Mouse (Mus musculus) hindbrain, postnatal 0 days (tissue): ENCODE data around the gene Dlg2. TPM values are rescaled to one million over a fixed set of nuclear protein-coding genes. Genes with fewer than 3 reads are reported as not detected.

Experiments used
- ATAC-seq: fragments of 200-750 bp; cut with Nextera tagmentation; 2 replicates; pipeline ENCODE4 v1.8.0; 2017; ENCODE audit warnings: mild to moderate bottlenecking, moderate TSS enrichment, moderate library complexity
- DNase-seq: peaks from one replicate; pipeline ENCODE4 v3.0.0-alpha.2; 2015; ENCODE audit warnings: low spot score
- H3K27ac ChIP-seq: fragments of 300-500 bp; sonication (generic); 2 replicates; pipeline ENCODE4 v1.5.1; 2014; ENCODE audit warnings: mild to moderate bottlenecking
- H3K27me3 ChIP-seq: fragments of 300-500 bp; sonication (generic); 2 replicates; pipeline ENCODE4 v1.6.1; 2014; ENCODE audit warnings: low read length, mixed read lengths; ENCODE audit not compliant: insufficient read depth
- H3K36me3 ChIP-seq: fragments of 300-500 bp; sonication (generic); 2 replicates; pipeline ENCODE4 v1.6.1; 2014; ENCODE audit warnings: low read length, mixed read lengths; ENCODE audit not compliant: insufficient read depth
- H3K4me1 ChIP-seq: fragments of 300-500 bp; sonication (generic); 2 replicates; pipeline ENCODE4 v1.6.1; 2014; ENCODE audit warnings: antibody characterized with exemption, low read length, mixed read lengths; ENCODE audit not compliant: insufficient read depth
- H3K4me2 ChIP-seq: fragments of 300-500 bp; sonication (generic); 2 replicates; pipeline ENCODE4 v1.6.1; 2014; ENCODE audit warnings: low read depth, mild to moderate bottlenecking, low read length, moderate library complexity, mixed read lengths
- H3K4me3 ChIP-seq: fragments of 300-500 bp; sonication (generic); 2 replicates; pipeline ENCODE4 v1.5.1; 2014; ENCODE audit warnings: low read length
- H3K9ac ChIP-seq: fragments of 300-500 bp; sonication (generic); replicated peaks from 2 replicates; pipeline ENCODE4 v1.6.1; 2014; ENCODE audit warnings: mild to moderate bottlenecking, low read length, moderate library complexity, mixed read lengths
- H3K9me3 ChIP-seq: fragments of 300-500 bp; sonication (generic); 2 replicates; pipeline ENCODE4 v1.6.1; 2016; ENCODE audit warnings: low read length, mixed read lengths
- CTCF ChIP-seq: IDR thresholded peaks from 2 replicates; pipeline ENCODE4 v1.5.1; 2016; ENCODE audit warnings: antibody characterized with exemption, control low read depth, low read depth
- WGBS: fragments of 180-500 bp; shearing (Covaris S2); extraction: QIAGEN DNeasy Blood & Tissue Kit; methylation state at CpG from one replicate; pipeline ENCODE4 v1.1.7; 2014; 5-methylcytosine and 5-hydroxymethylcytosine counted together
- polyA plus RNA-seq: library from polyadenylated mRNA; unstranded; fragments of >200 nt; fragmentation: Nextera tagmentation; extraction: Ambion mirVana; gene quantifications from 2 replicates; pipeline ENCODE4 v1.2.1, GENCODE M21; 2015
- total RNA-seq: library from RNA; depleted of rRNA; stranded (reverse); fragments of >200 nt; gene quantifications from 2 replicates; pipeline ENCODE4 v1.2.3, GENCODE M21; 2014

The Dlg2 gene
- total and polyA plus RNA-seq, 2 experiments from 2014 or later: 20.4 to 113 TPM

GRCm38 (mm10) chr7:91241718-91242117 is 765.2 kb downstream of the Dlg2 start:
- DNase-seq (no peak), ATAC-seq (no peak)
- Histone ChIP-seq H3K27me3 (no peaks in the 10 kb centered on the region), H3K27ac (no peak overlapping the region), H3K4me2 (no peak overlapping the region), H3K4me3 (no peak overlapping the region), H3K9ac (no peak overlapping the region), H3K4me1 (no peaks in the 10 kb centered on the region), H3K9me3 (no peaks in the 10 kb centered on the region), H3K36me3 (no peaks in the 10 kb centered on the region)
- 71% methylated on average over 4 of the region's 4 CpGs for WGBS
- TF ChIP-seq CTCF: no peak

- H3K27me3 ChIP-seq: no peaks in the 10 kb centered on the region
- H3K4me1 ChIP-seq: no peaks in the 10 kb centered on the region; the same call in 1 of the 2 replicates
- DNase-seq (no peak), ATAC-seq (no peak; the same call in 1 of the 2 replicates)
- peak overlapping the region; percentile 64; the same call in 1 of the 2 replicates for H3K27ac ChIP-seq
- peak overlapping the region; percentile 74 for H3K4me2 ChIP-seq
- peak overlapping the region; percentile 68 for H3K4me3 ChIP-seq
- TF ChIP-seq CTCF: no peak
- no peaks in the 10 kb centered on the region for H3K9me3 ChIP-seq
- WGBS: under 1% methylated on average over 5 of the region's 5 CpGs
- H3K9ac ChIP-seq: peak overlapping the region; percentile 57; the same call in 1 of the 2 replicates
- H3K36me3 ChIP-seq: no peaks in the 10 kb centered on the region
Measured at GRCm38 (mm10) chr7:91261672-91262030, 785.2 kb downstream of the Dlg2 start.

- TF ChIP-seq CTCF: peak; percentile 49
- H3K9me3 ChIP-seq: no peaks in the 10 kb centered on the region
- no peaks in the 10 kb centered on the region; the same call in 1 of the 2 replicates for H3K4me1 ChIP-seq
- H3K4me2 ChIP-seq: peak overlapping the region; percentile 74
- H3K27me3 ChIP-seq: no peaks in the 10 kb centered on the region
- no peaks in the 10 kb centered on the region for H3K36me3 ChIP-seq
- WGBS: under 1% methylated on average over 34 of the region's 34 CpGs
- peak overlapping the region; percentile 64 for H3K27ac ChIP-seq
- peak overlapping the region; percentile 68 for H3K4me3 ChIP-seq
- peak; percentile 93 for ATAC-seq
- peak overlapping the region; percentile 57 for H3K9ac ChIP-seq
- peak; percentile 72 for DNase-seq
Measured at GRCm38 (mm10) chr7:91262031-91262951, 785.8 kb downstream of the Dlg2 start.

GRCm38 (mm10) chr7:91262998-91263397 is 786.5 kb downstream of the Dlg2 start:
- WGBS: 3% methylated on average over 9 of the region's 9 CpGs
- H3K9me3 ChIP-seq: no peaks in the 10 kb centered on the region
- ATAC-seq: peak; percentile 51
- H3K4me1 ChIP-seq: no peaks in the 10 kb centered on the region; the same call in 1 of the 2 replicates
- H3K4me3 ChIP-seq: peak overlapping the region; percentile 68
- H3K9ac ChIP-seq: peak overlapping the region; percentile 57
- peak overlapping the region; percentile 64; the same call in 1 of the 2 replicates for H3K27ac ChIP-seq
- peak; percentile 42 for DNase-seq
- H3K4me2 ChIP-seq: peak overlapping the region; percentile 74
- H3K27me3 ChIP-seq: no peaks in the 10 kb centered on the region
- TF ChIP-seq CTCF: no peak
- no peaks in the 10 kb centered on the region for H3K36me3 ChIP-seq

GRCm38 (mm10) chr7:91267764-91268163 is 791.3 kb downstream of the Dlg2 start:
- no peak overlapping the region for H3K27ac ChIP-seq
- no peak for TF ChIP-seq CTCF
- H3K4me2 ChIP-seq: no peak overlapping the region
- no peaks in the 10 kb centered on the region for H3K27me3 ChIP-seq
- no peaks in the 10 kb centered on the region for H3K9me3 ChIP-seq
- DNase-seq: peak; percentile 27
- no peak overlapping the region for H3K9ac ChIP-seq
- H3K4me1 ChIP-seq: no peaks in the 10 kb centered on the region
- 35% methylated on average over 1 of the region's 1 CpGs for WGBS
- ATAC-seq: no peak
- H3K4me3 ChIP-seq: no peak overlapping the region
- H3K36me3 ChIP-seq: no peaks in the 10 kb centered on the region

GRCm38 (mm10) chr7:91284167-91284566 is 807.7 kb downstream of the Dlg2 start:
- DNase-seq: no peak
- H3K27ac ChIP-seq: no peak overlapping the region
- no peak overlapping the region for H3K4me2 ChIP-seq
- TF ChIP-seq CTCF: no peak
- H3K4me1 ChIP-seq: no peaks in the 10 kb centered on the region
- H3K9me3 ChIP-seq: no peaks in the 10 kb centered on the region
- H3K4me3 ChIP-seq: no peak overlapping the region
- no peak for ATAC-seq
- no peak overlapping the region for H3K9ac ChIP-seq
- WGBS: 80% methylated on average over 3 of the region's 3 CpGs
- H3K27me3 ChIP-seq: no peaks in the 10 kb centered on the region
- no peaks in the 10 kb centered on the region for H3K36me3 ChIP-seq

GRCm38 (mm10) chr7:91288324-91288723 is 811.9 kb downstream of the Dlg2 start:
- DNase-seq (no peak), ATAC-seq (no peak)
- no peaks in the 10 kb centered on the region for H3K27me3 ChIP-seq
- H3K9ac ChIP-seq: no peak overlapping the region
- no peaks in the 10 kb centered on the region for H3K36me3 ChIP-seq
- no peak for TF ChIP-seq CTCF
- no peak overlapping the region for H3K4me2 ChIP-seq
- H3K4me3 ChIP-seq: no peak overlapping the region
- H3K27ac ChIP-seq: no peak overlapping the region
- WGBS: 79% methylated on average over 3 of the region's 3 CpGs
- no peaks in the 10 kb centered on the region for H3K9me3 ChIP-seq
- no peaks in the 10 kb centered on the region for H3K4me1 ChIP-seq
